Mouse (Mus musculus): ENCODE measurements at regions not wholly inside any gene's neighbourhood (a gene's known extent, or its start where the extent isn't known, plus 50 kb on each side); places are given as distances from the start of the nearest gene placed in this dataset.

- peaks cover 12% of the 10 kb centered on the region; the same call in 1 of the 2 replicates for H3K27me3 ChIP-seq
- H3K4me1 ChIP-seq (replicated peaks) = peaks cover 34% of the 10 kb centered on the region
- no peaks in the 10 kb centered on the region for H3K9me3 ChIP-seq
- H3K9ac ChIP-seq = peak overlapping the region; percentile 54
- peak overlapping the region; percentile 27 for H3K4me3 ChIP-seq
- H3K36me3 ChIP-seq = no peaks in the 10 kb centered on the region
- WGBS = 4% methylated on average over 13 of the region's 13 CpGs
- H3K4me2 ChIP-seq = peak overlapping the region; percentile 54
- H3K27ac ChIP-seq = peak overlapping the region; percentile 75
- ATAC-seq (ENCODE audit: low FRiP score) = peak; percentile 92
Observed at GRCm38 (mm10) chr8:80315371-80315770, 178.2 kb upstream of the Gypa start.

DNA sequence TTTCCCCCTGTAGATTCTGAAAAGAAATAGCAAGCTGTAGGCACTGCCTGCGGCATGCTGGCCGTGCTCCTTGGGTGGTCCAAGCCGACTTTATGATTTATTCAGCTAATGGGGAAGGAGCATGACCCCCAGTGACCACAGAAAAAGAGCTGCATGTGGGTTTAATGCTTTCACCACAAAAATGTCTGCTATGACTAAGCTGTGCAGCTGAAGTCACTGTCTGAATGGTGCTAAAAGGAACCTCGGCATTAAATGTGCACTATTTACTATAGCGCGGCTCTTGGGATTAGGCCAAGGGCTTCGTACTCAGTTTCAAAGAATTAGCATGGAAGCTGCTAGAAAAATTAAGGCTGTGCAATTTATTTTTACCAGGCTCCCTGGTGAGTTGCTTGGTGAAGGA, 178.8 kb upstream of the Gypa start:
- peak overlapping the region; percentile 54 for H3K4me2 ChIP-seq
- ATAC-seq (ENCODE audit: low FRiP score) = peak; percentile 74
- peak overlapping the region; percentile 75 for H3K27ac ChIP-seq
- peak overlapping the region; percentile 54; the same call in 1 of the 2 replicates for H3K9ac ChIP-seq
- no peaks in the 10 kb centered on the region for H3K9me3 ChIP-seq
- peaks cover 12% of the 10 kb centered on the region; the same call in 1 of the 2 replicates for H3K27me3 ChIP-seq
- peaks cover 34% of the 10 kb centered on the region for H3K4me1 ChIP-seq (replicated peaks)
- 2% methylated on average over 7 of the region's 7 CpGs for WGBS
- H3K36me3 ChIP-seq = no peaks in the 10 kb centered on the region
- peak overlapping the region; percentile 27 for H3K4me3 ChIP-seq

DNA sequence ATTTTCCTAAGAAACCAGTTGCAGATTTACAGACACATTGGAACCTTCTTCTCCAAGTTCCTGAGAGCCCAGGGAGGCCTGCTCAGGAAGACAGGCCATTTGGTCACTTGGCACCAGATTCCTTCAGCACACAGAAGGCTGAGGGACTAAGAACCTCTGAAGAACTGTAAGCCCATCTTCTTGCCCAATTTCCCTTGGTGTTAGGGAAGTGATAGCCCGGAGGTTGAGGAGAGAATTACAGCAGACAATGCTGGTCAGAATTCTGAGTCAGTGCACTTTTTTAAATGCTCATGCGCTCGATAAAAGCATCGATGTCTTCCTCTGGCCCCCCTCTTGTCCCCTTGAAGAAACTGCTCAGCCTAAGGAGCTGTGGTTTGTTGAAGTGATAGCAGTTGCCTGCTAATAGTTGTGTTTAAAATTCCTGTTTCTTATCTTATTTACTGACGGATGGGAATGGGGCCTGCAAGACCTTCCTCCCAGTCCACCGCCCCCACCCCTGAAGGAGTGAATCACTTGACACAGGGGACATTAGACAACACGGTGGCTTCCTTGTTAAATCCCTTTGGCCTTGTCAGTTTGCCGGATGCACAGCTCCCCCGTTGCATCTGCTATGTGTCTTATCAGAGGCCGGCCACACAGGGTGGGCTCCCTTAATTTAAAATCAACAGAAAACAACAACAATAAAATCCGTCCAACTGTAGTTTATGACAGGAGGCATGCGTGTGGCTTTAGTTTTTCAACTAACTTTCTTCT, 179.5 kb upstream of the Gypa start:
- Histone ChIP-seq H3K4me3 (no peak overlapping the region), H3K36me3 (no peaks in the 10 kb centered on the region), H3K4me1 (replicated peaks) (peaks cover 34% of the 10 kb centered on the region), H3K9ac (no peak overlapping the region), H3K9me3 (no peaks in the 10 kb centered on the region), H3K27me3 (peaks cover 12% of the 10 kb centered on the region; the same call in 1 of the 2 replicates), H3K4me2 (no peak overlapping the region), H3K27ac (no peak overlapping the region; the same call in 1 of the 2 replicates)
- 35% methylated on average over 12 of the region's 12 CpGs for WGBS
- no peak for ATAC-seq (ENCODE audit: low FRiP score)

DNA sequence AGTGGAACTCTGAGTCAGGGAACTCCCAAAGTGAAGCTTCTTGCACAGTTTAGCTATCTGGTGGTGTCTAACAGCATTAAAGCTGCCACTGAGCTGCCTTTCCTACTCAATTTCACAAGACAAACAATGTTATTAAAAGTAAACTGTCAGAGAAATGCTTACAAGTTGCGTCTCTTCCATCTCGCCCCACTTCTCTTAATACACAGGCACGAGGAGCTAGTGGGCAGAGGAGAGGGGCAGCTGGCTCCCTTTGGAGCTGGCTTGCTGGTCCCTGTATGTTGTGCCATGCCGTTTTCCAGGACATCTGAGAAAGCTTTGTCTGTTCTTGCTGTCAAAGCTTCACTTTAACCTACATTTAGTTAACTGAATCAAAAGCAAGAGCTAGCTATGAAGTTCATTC, 185.8 kb upstream of the Gypa start:
- Histone ChIP-seq H3K27me3 (0 out of 2 replicates have a peak, but pooled peaks cover 5% of the 10 kb centered on the region), H3K4me1 (replicated peaks) (no peaks in the 10 kb centered on the region), H3K9ac (no peak overlapping the region), H3K4me2 (no peak overlapping the region), H3K36me3 (no peaks in the 10 kb centered on the region), H3K4me3 (no peak overlapping the region), H3K27ac (no peak overlapping the region), H3K9me3 (no peaks in the 10 kb centered on the region)
- ATAC-seq (ENCODE audit: low FRiP score) = no peak
- WGBS = 89% methylated on average over 4 of the region's 4 CpGs

- Histone ChIP-seq H3K4me1 (replicated peaks) (no peaks in the 10 kb centered on the region), H3K27ac (no peak overlapping the region), H3K4me3 (no peak overlapping the region), H3K27me3 (no peaks in the 10 kb centered on the region), H3K9ac (no peak overlapping the region), H3K4me2 (no peak overlapping the region), H3K9me3 (no peaks in the 10 kb centered on the region), H3K36me3 (no peaks in the 10 kb centered on the region)
- ATAC-seq (ENCODE audit: low FRiP score) = no peak
- 54% methylated on average over 5 of the region's 5 CpGs for whole genome bisulfite sequencing
Observed at GRCm38 (mm10) chr8:80298596-80298995, 195.0 kb upstream of the Gypa start.

DNA sequence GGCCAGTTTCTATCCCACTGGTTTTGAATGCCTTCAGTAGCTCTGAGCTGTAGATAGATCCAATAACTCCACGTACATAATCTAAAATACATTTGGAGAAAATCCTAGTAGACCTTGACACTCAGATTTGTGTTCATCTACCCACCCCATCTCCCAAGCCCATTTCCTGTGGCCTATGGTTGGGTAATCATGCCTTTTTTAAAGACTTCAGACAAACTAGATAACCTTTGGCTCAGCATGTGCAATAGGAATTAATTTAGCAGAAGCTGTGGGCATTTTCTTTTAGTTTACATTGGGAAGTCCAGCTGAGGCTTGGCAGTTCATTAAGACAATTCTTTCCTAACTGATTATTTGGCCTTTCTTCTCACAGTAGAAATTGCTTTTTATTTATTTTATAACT, 203.3 kb upstream of the Gypa start:
- Histone ChIP-seq H3K4me1 (replicated peaks) (no peaks in the 10 kb centered on the region), H3K27me3 (no peaks in the 10 kb centered on the region), H3K27ac (no peak overlapping the region), H3K36me3 (no peaks in the 10 kb centered on the region), H3K4me2 (no peak overlapping the region), H3K4me3 (no peak overlapping the region), H3K9me3 (no peaks in the 10 kb centered on the region), H3K9ac (no peak overlapping the region)
- ATAC-seq (ENCODE audit: low FRiP score) = no peak
- 91% methylated on average over 1 of the region's 1 CpGs for WGBS

GRCm38 (mm10) chr8:80289282-80289681, 204.3 kb upstream of the Gypa start:
- WGBS = 90% methylated on average over 6 of the region's 6 CpGs
- H3K9me3 ChIP-seq = no peaks in the 10 kb centered on the region
- no peak overlapping the region for H3K4me3 ChIP-seq
- H3K4me2 ChIP-seq = no peak overlapping the region
- no peak overlapping the region for H3K27ac ChIP-seq
- H3K27me3 ChIP-seq = no peaks in the 10 kb centered on the region
- ATAC-seq (ENCODE audit: low FRiP score) = no peak
- H3K9ac ChIP-seq = no peak overlapping the region
- no peaks in the 10 kb centered on the region for H3K36me3 ChIP-seq
- H3K4me1 ChIP-seq (replicated peaks) = no peaks in the 10 kb centered on the region

GRCm38 (mm10) chr8:80268910-80269460, 211.2 kb upstream of the Hhip start:
- H3K4me2 ChIP-seq = no peak overlapping the region
- H3K27me3 ChIP-seq = no peaks in the 10 kb centered on the region
- H3K9me3 ChIP-seq = no peaks in the 10 kb centered on the region
- no peaks in the 10 kb centered on the region for H3K36me3 ChIP-seq
- H3K9ac ChIP-seq = no peak overlapping the region
- no peak for ATAC-seq (ENCODE audit: low FRiP score)
- H3K4me3 ChIP-seq = no peak overlapping the region
- no peak overlapping the region for H3K27ac ChIP-seq
- WGBS = 53% methylated on average over 7 of the region's 7 CpGs
- H3K4me1 ChIP-seq (replicated peaks) = no peaks in the 10 kb centered on the region

- Histone ChIP-seq H3K27me3 (no peaks in the 10 kb centered on the region), H3K36me3 (no peaks in the 10 kb centered on the region), H3K4me3 (no peak overlapping the region), H3K4me2 (no peak overlapping the region), H3K9ac (no peak overlapping the region), H3K27ac (no peak overlapping the region), H3K4me1 (replicated peaks) (peaks cover 10% of the 10 kb centered on the region; the same call in 1 of the 2 replicates), H3K9me3 (no peaks in the 10 kb centered on the region)
- ATAC-seq (ENCODE audit: low FRiP score) = no peak
- 93% methylated on average over 2 of the region's 2 CpGs for WGBS
Observed at GRCm38 (mm10) chr8:80264915-80265314, 207.1 kb upstream of the Hhip start.

- WGBS = 36% methylated on average over 11 of the region's 11 CpGs
- H3K27me3 ChIP-seq = no peaks in the 10 kb centered on the region
- H3K27ac ChIP-seq = no peak overlapping the region
- H3K9me3 ChIP-seq = no peaks in the 10 kb centered on the region
- ATAC-seq (ENCODE audit: low FRiP score) = peak; percentile 69; the same call in 1 of the 2 replicates
- no peak overlapping the region for H3K4me3 ChIP-seq
- H3K4me1 ChIP-seq (replicated peaks) = peaks cover 10% of the 10 kb centered on the region; the same call in 1 of the 2 replicates
- H3K36me3 ChIP-seq = no peaks in the 10 kb centered on the region
- H3K4me2 ChIP-seq = peak overlapping the region; percentile 25; the same call in 1 of the 2 replicates
- no peak overlapping the region; the same call in 1 of the 2 replicates for H3K9ac ChIP-seq
Observed at GRCm38 (mm10) chr8:80263468-80263945, 205.7 kb upstream of the Hhip start.

DNA sequence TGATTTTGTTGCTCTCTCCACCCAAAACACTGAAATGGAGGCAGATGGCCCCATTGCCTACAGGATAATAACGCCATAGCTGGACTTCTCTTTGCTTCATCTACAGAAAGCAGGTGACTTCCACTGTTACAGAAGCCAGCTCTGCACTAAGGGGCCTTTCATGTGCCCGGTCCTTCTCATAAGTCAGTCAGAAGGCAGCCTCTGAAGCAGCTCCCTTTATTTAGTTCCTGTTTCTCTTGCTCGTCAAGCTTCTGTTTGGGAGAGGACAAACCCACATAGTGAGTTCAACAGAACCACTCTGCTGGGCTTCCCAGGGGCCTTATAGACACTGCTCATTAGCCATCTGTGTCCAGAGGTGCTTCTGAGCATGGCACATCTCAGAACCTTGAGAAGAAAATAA, 205.1 kb upstream of the Hhip start:
- Histone ChIP-seq H3K4me3 (no peak overlapping the region), H3K9me3 (no peaks in the 10 kb centered on the region), H3K4me1 (replicated peaks) (peaks cover 10% of the 10 kb centered on the region; the same call in 1 of the 2 replicates), H3K27ac (no peak overlapping the region), H3K9ac (no peak overlapping the region), H3K27me3 (no peaks in the 10 kb centered on the region), H3K4me2 (no peak overlapping the region), H3K36me3 (no peaks in the 10 kb centered on the region)
- ATAC-seq (ENCODE audit: low FRiP score) = no peak
- WGBS = 75% methylated on average over 3 of the region's 3 CpGs

DNA sequence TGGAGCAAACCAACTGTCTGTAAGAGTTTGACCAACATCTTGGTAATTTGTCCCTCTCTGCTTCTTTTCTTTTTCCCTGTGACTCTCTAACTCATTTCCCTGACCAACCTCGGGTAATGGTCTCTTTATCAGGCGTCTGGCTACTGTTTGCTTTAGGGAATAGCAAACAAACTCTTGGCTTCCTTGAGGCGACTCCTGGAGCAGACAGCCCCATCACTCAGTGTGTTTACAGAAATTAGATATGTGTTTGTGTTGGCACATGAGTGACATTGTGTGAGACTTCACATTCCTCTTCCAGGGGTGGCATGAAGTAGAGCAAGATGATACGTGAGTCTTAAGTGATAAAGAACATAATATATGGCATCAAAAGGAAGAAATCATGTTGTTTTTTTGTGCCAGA, 195.7 kb upstream of the Hhip start:
- ATAC-seq (ENCODE audit: low FRiP score) = no peak
- no peaks in the 10 kb centered on the region for H3K27me3 ChIP-seq
- H3K4me3 ChIP-seq = no peak overlapping the region
- H3K36me3 ChIP-seq = no peaks in the 10 kb centered on the region
- H3K4me2 ChIP-seq = no peak overlapping the region
- no peaks in the 10 kb centered on the region for H3K9me3 ChIP-seq
- no peaks in the 10 kb centered on the region for H3K4me1 ChIP-seq (replicated peaks)
- 69% methylated on average over 4 of the region's 4 CpGs for WGBS
- no peak overlapping the region for H3K9ac ChIP-seq
- no peak overlapping the region for H3K27ac ChIP-seq

DNA sequence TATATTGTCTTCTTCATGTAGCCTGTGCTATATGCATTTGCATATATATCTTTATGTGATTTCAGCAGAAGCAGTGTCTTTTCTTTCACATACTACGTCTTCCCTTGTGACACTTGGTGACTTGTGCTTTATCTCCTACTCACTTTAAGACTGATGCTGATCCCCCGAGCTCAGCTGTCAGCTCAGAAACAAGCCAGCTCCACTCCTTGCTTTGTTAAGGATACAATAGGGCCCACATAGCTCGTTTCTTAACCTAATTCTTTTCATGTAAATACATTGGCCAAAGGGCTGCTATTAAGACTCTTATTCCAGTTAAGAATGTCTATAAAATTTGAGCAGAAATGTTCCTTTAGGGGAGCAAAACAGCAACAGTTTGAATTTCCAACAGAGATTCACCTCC, 193.8 kb upstream of the Hhip start:
- Histone ChIP-seq H3K9me3 (no peaks in the 10 kb centered on the region), H3K4me1 (replicated peaks) (no peaks in the 10 kb centered on the region), H3K27me3 (no peaks in the 10 kb centered on the region), H3K4me2 (no peak overlapping the region), H3K9ac (no peak overlapping the region), H3K27ac (no peak overlapping the region), H3K4me3 (no peak overlapping the region), H3K36me3 (no peaks in the 10 kb centered on the region)
- 5% methylated on average over 3 of the region's 3 CpGs for whole genome bisulfite sequencing
- ATAC-seq (ENCODE audit: low FRiP score) = no peak

All from hindbrain, embryonic 13.5 days (tissue).